Mouse (Mus musculus) liver, adult 2 months (tissue): ENCODE results near the gene Armh2. TPM values are rescaled to one million over a fixed set of nuclear protein-coding genes. Genes with fewer than 3 reads are reported as not detected.
A peak's percentile ranks its signal among the peaks of the same experiment; 100 is the strongest.

Experiments
- DNase-seq: peaks from one replicate; pipeline ENCODE4 v3.0.0-alpha.2; 2011; ENCODE audit warnings: low read depth, low spot score; ENCODE audit errors: extremely low read depth
- H3K27ac ChIP-seq: fragments of 200-500 bp; replicated peaks from 2 replicates; pipeline ENCODE4 v1.5.1; 2012; ENCODE audit warnings: low read depth, mild to moderate bottlenecking, control low read depth, inconsistent platforms, low read length; ENCODE audit not compliant: insufficient read depth
- H3K27me3 ChIP-seq: fragments of 200-500 bp; 2 replicates; pipeline ENCODE4 v1.6.1; 2012; ENCODE audit warnings: mild to moderate bottlenecking, moderate library complexity, low read length, inconsistent platforms; ENCODE audit not compliant: control insufficient read depth, insufficient read depth
- H3K36me3 ChIP-seq: fragments of 200-500 bp; 2 replicates; pipeline ENCODE4 v1.6.1; 2012; ENCODE audit warnings: low read length, inconsistent platforms; ENCODE audit not compliant: control insufficient read depth, insufficient read depth
- H3K4me1 ChIP-seq: fragments of 200-500 bp; 2 replicates; pipeline ENCODE4 v1.6.1; 2011; ENCODE audit warnings: low read length; ENCODE audit not compliant: control insufficient read depth, insufficient read depth
- H3K4me3 ChIP-seq: fragments of 200-500 bp; 2 replicates; pipeline ENCODE4 v1.5.1; 2011; ENCODE audit warnings: low read depth, mild to moderate bottlenecking, control low read depth, low read length, moderate library complexity; ENCODE audit not compliant: insufficient read depth
- H3K79me2 ChIP-seq: fragments of 200-500 bp; 2 replicates; pipeline ENCODE4 v1.6.1; 2012; ENCODE audit warnings: inconsistent platforms, mild to moderate bottlenecking, low read length, moderate library complexity; ENCODE audit not compliant: control insufficient read depth, insufficient read depth
- H3K9ac ChIP-seq: fragments of 200-500 bp; 2 replicates; pipeline ENCODE4 v1.6.1; 2012; ENCODE audit warnings: low read depth, mild to moderate bottlenecking, control low read depth, inconsistent platforms, low read length
- CTCF ChIP-seq: fragments of 200-500 bp; IDR thresholded peaks from 2 replicates; pipeline ENCODE4 v1.5.1; 2011; ENCODE audit warnings: low read depth, low read length, control low read depth
- POLR2A ChIP-seq: fragments of 200-500 bp; IDR thresholded peaks from 2 replicates; pipeline ENCODE4 v1.6.1; 2011; ENCODE audit warnings: low read length, control low read depth; ENCODE audit not compliant: insufficient read depth; ENCODE audit errors: extremely low read depth
- WGBS: fragments of 180-500 bp; shearing (Covaris S2); methylation state at CpG from one replicate; pipeline ENCODE4 v1.1.7; 2018; 5-methylcytosine and 5-hydroxymethylcytosine counted together
- polyA plus RNA-seq: library from polyadenylated mRNA; depleted of rRNA; stranded (reverse); fragments of >200 nt; gene quantifications from 2 replicates; pipeline ENCODE4 v1.2.3, GENCODE M21; 2012; rRNA removed
- total RNA-seq: library from RNA; depleted of rRNA; stranded (reverse); fragments of >200 nt; gene quantifications from 2 replicates; pipeline ENCODE4 v1.2.3, GENCODE M21; 2014; rRNA removed

The Armh2 gene
- total RNA-seq (not detected in 2 replicates), polyA plus RNA-seq (not detected in 2 replicates)

- Histone ChIP-seq H3K4me3 (no peak within 1 kb of the TSS), H3K4me1 (no peaks in the 10 kb centered on the region), H3K27ac (no peak within 1 kb of the TSS), H3K27me3 (no peaks in the 10 kb centered on the region), H3K36me3 (no peaks in the 10 kb centered on the region), H3K79me2 (no peaks in the 10 kb centered on the region), H3K9ac (no peak within 1 kb of the TSS)
- no peak for TF ChIP-seq POLR2A
- no peak for TF ChIP-seq CTCF
- DNase-seq = no peak
- WGBS = 93% methylated on average over 10 of the region's 10 CpGs
Observed at GRCm38 (mm10) chr13:24741028-24741427, at the start of gene Armh2. Gene Armh2, plus strand, starts transcription at chr13:24741232.

GRCm38 (mm10) chr13:24693312-24693711 is 47.7 kb upstream of the Armh2 start:
- Histone ChIP-seq H3K79me2 (no peaks in the 10 kb centered on the region), H3K36me3 (no peaks in the 10 kb centered on the region), H3K27me3 (no peaks in the 10 kb centered on the region), H3K4me3 (no peak overlapping the region), H3K27ac (no peak overlapping the region), H3K4me1 (no peaks in the 10 kb centered on the region), H3K9ac (no peak overlapping the region)
- TF ChIP-seq CTCF = no peak
- TF ChIP-seq POLR2A = no peak
- WGBS = 89% methylated on average over 7 of the region's 7 CpGs
- DNase-seq = no peak

- TF ChIP-seq CTCF (no peak), POLR2A (no peak)
- DNase-seq = peak; percentile 8
- no peaks in the 10 kb centered on the region for H3K36me3 ChIP-seq
- no peaks in the 10 kb centered on the region for H3K4me1 ChIP-seq
- no peak overlapping the region for H3K4me3 ChIP-seq
- no peaks in the 10 kb centered on the region for H3K79me2 ChIP-seq
- no peak overlapping the region for H3K27ac ChIP-seq
- H3K27me3 ChIP-seq = no peaks in the 10 kb centered on the region
- WGBS = 86% methylated on average over 4 of the region's 4 CpGs
- H3K9ac ChIP-seq = no peak overlapping the region
Observed at GRCm38 (mm10) chr13:24698746-24699145, 42.3 kb upstream of the Armh2 start.

GRCm38 (mm10) chr13:24702128-24702527 is 38.9 kb upstream of the Armh2 start:
- Histone ChIP-seq H3K27ac (no peak overlapping the region), H3K9ac (no peak overlapping the region), H3K36me3 (no peaks in the 10 kb centered on the region), H3K4me3 (no peak overlapping the region), H3K79me2 (no peaks in the 10 kb centered on the region), H3K4me1 (no peaks in the 10 kb centered on the region), H3K27me3 (no peaks in the 10 kb centered on the region)
- WGBS = 84% methylated on average over 5 of the region's 5 CpGs
- no peak for DNase-seq
- TF ChIP-seq POLR2A (no peak), CTCF (no peak)

- 79% methylated on average over 12 of the region's 12 CpGs for WGBS
- no peaks in the 10 kb centered on the region for H3K79me2 ChIP-seq
- H3K27me3 ChIP-seq = no peaks in the 10 kb centered on the region
- H3K36me3 ChIP-seq = no peaks in the 10 kb centered on the region
- H3K9ac ChIP-seq = no peak overlapping the region
- no peak overlapping the region for H3K4me3 ChIP-seq
- no peak for DNase-seq
- no peak for TF ChIP-seq POLR2A
- H3K27ac ChIP-seq = no peak overlapping the region
- no peaks in the 10 kb centered on the region for H3K4me1 ChIP-seq
Observed at GRCm38 (mm10) chr13:24709656-24710396, 31.2 kb upstream of the Armh2 start.

- no peak for TF ChIP-seq CTCF
- TF ChIP-seq POLR2A = no peak
- no peak for DNase-seq
- Histone ChIP-seq H3K4me1 (no peaks in the 10 kb centered on the region), H3K4me3 (no peak overlapping the region), H3K27ac (no peak overlapping the region), H3K9ac (no peak overlapping the region), H3K27me3 (no peaks in the 10 kb centered on the region), H3K79me2 (no peaks in the 10 kb centered on the region), H3K36me3 (no peaks in the 10 kb centered on the region)
- WGBS = 74% methylated on average over 7 of the region's 7 CpGs
Observed at GRCm38 (mm10) chr13:24710968-24711367, 30.1 kb upstream of the Armh2 start.
